Mouse (Mus musculus): ENCODE results near the gene Ggact. TPM values are rescaled to one million over a fixed set of nuclear protein-coding genes. Genes with fewer than 3 reads are reported as not detected.

The Ggact gene
- polyA plus RNA-seq, 1 experiment from 2014 or later: 8.4 TPM

- ATAC-seq (ENCODE audit: low FRiP score, low read depth): no peak
- no peak overlapping the region for H3K9ac ChIP-seq (replicated peaks)
- no peaks in the 10 kb centered on the region for H3K36me3 ChIP-seq
- peaks cover 4% of the 10 kb centered on the region; the same call in 1 of the 2 replicates for H3K4me1 ChIP-seq
- no peaks in the 10 kb centered on the region for H3K9me3 ChIP-seq
- no peak overlapping the region for H3K4me2 ChIP-seq (replicated peaks)
- H3K27ac ChIP-seq (replicated peaks): no peak overlapping the region
- 91% methylated on average over 4 of the region's 4 CpGs for WGBS
- H3K4me3 ChIP-seq: no peak overlapping the region
- no peaks in the 10 kb centered on the region for H3K27me3 ChIP-seq
Measured at GRCm38 (mm10) chr14:122800296-122800695, 113.3 kb downstream of the Ggact start.

- 93% methylated on average over 4 of the region's 4 CpGs for WGBS
- Histone ChIP-seq H3K9ac (replicated peaks) (no peak overlapping the region), H3K27ac (replicated peaks) (no peak overlapping the region), H3K4me2 (replicated peaks) (no peak overlapping the region), H3K27me3 (no peaks in the 10 kb centered on the region), H3K4me3 (no peak overlapping the region), H3K36me3 (no peaks in the 10 kb centered on the region), H3K4me1 (peaks cover 4% of the 10 kb centered on the region; the same call in 1 of the 2 replicates), H3K9me3 (no peaks in the 10 kb centered on the region)
- no peak for ATAC-seq (ENCODE audit: low FRiP score, low read depth)
Measured at GRCm38 (mm10) chr14:122793368-122793767, 120.2 kb downstream of the Ggact start.

- no peak overlapping the region for H3K27ac ChIP-seq (replicated peaks)
- H3K4me2 ChIP-seq (replicated peaks): no peak overlapping the region
- no peaks in the 10 kb centered on the region for H3K9me3 ChIP-seq
- 88% methylated on average over 7 of the region's 7 CpGs for WGBS
- H3K9ac ChIP-seq (replicated peaks): no peak overlapping the region
- no peak overlapping the region for H3K4me3 ChIP-seq
- no peaks in the 10 kb centered on the region for H3K36me3 ChIP-seq
- no peaks in the 10 kb centered on the region for H3K4me1 ChIP-seq
- no peaks in the 10 kb centered on the region for H3K27me3 ChIP-seq
- no peak for ATAC-seq (ENCODE audit: low FRiP score, low read depth)
Measured at GRCm38 (mm10) chr14:122790111-122790510, 123.4 kb downstream of the Ggact start.

- Histone ChIP-seq H3K9ac (replicated peaks) (no peak overlapping the region), H3K4me3 (no peak overlapping the region), H3K4me2 (replicated peaks) (no peak overlapping the region), H3K27me3 (no peaks in the 10 kb centered on the region), H3K27ac (replicated peaks) (no peak overlapping the region), H3K9me3 (no peaks in the 10 kb centered on the region), H3K4me1 (no peaks in the 10 kb centered on the region), H3K36me3 (no peaks in the 10 kb centered on the region)
- no peak for ATAC-seq (ENCODE audit: low FRiP score, low read depth)
- WGBS: 82% methylated on average over 2 of the region's 2 CpGs
Measured at GRCm38 (mm10) chr14:122788199-122788598, 125.4 kb downstream of the Ggact start.

- WGBS: 89% methylated on average over 4 of the region's 4 CpGs
- no peak for ATAC-seq (ENCODE audit: low FRiP score, low read depth)
- Histone ChIP-seq H3K36me3 (no peaks in the 10 kb centered on the region), H3K4me2 (replicated peaks) (no peak overlapping the region), H3K27ac (replicated peaks) (no peak overlapping the region), H3K4me3 (no peak overlapping the region), H3K9ac (replicated peaks) (no peak overlapping the region), H3K9me3 (no peaks in the 10 kb centered on the region), H3K4me1 (no peaks in the 10 kb centered on the region), H3K27me3 (no peaks in the 10 kb centered on the region)
Measured at GRCm38 (mm10) chr14:122784701-122785100, 128.9 kb downstream of the Ggact start.

- no peak for ATAC-seq (ENCODE audit: low FRiP score, low read depth)
- Histone ChIP-seq H3K9ac (replicated peaks) (no peak overlapping the region), H3K27ac (replicated peaks) (no peak overlapping the region), H3K4me2 (replicated peaks) (no peak overlapping the region), H3K9me3 (no peaks in the 10 kb centered on the region), H3K4me1 (peaks cover 7% of the 10 kb centered on the region; the same call in 1 of the 2 replicates), H3K36me3 (no peaks in the 10 kb centered on the region), H3K27me3 (no peaks in the 10 kb centered on the region), H3K4me3 (no peak overlapping the region)
- WGBS: 97% methylated on average over 5 of the region's 5 CpGs
Measured at GRCm38 (mm10) chr14:122766448-122766847, 147.1 kb downstream of the Ggact start.

Other genes starting within 250 kb of the Ggact start
- 43.8 and 45.8 TPM in 2 replicates for gene Tmtc4, start 70.3 kb upstream of the Ggact start, polyA plus RNA-seq (2016; fragmentation: Nextera tagmentation; extraction: Ambion mirVana)

All from midbrain, embryonic 12.5 days (tissue).